Mouse (Mus musculus): ENCODE data around the gene Bcl10. TPM values are rescaled to one million over a fixed set of nuclear protein-coding genes. Genes with fewer than 3 reads are reported as not detected.
"Not testable (repeated sequence)": the region's sequence is repeated elsewhere in the genome, so short reads cannot be mapped to it uniquely, and the experiment has no call there.

Gene Bcl10
- polyA plus RNA-seq, 1 experiment from 2014 or later: 50.0 TPM

DNA sequence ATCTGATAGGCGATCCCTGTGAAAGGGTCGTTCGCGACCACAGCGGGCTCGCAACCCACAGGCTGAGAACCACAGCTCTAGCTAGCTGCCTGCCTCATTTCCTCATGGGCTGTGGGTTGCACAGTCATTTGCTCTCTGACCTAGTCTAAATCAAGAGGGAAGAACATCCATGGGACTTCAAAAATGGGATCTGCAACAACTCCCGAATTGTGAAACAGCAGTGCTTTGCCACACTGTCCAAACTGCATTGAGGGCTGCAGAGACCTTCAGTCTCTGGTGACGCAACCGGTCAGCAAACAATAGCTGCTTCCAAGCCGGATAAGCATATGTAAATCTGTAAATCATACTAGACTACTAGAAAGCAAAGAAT lies 41.4 kb downstream of the Bcl10 start:
- no peaks in the 10 kb centered on the region for H3K36me3 ChIP-seq (ENCODE audit: control insufficient read depth, insufficient read depth, low read length)
- no peaks in the 10 kb centered on the region for H3K27me3 ChIP-seq (ENCODE audit: control insufficient read depth, insufficient read depth, low read length)
- no peak overlapping the region for H3K9ac ChIP-seq (replicated peaks; ENCODE audit: low read depth, low read length)
- peaks cover 12% of the 10 kb centered on the region for H3K4me1 ChIP-seq (ENCODE audit: control insufficient read depth, insufficient read depth, low read length)
- H3K4me3 ChIP-seq (ENCODE audit: low read depth, low read length): no peak overlapping the region
- ATAC-seq (ENCODE audit: insufficient number of reproducible peaks, insufficient read depth, low FRiP score, low read depth): peak; percentile 71; the same call in 1 of the 2 replicates
- H3K27ac ChIP-seq (ENCODE audit: low read length): peak overlapping the region; percentile 62
- 28% methylated on average over 10 of the region's 10 CpGs for WGBS
- H3K9me3 ChIP-seq (ENCODE audit: control insufficient read depth, low read depth, low read length): no peaks in the 10 kb centered on the region
- H3K4me2 ChIP-seq (replicated peaks; ENCODE audit: low read depth, low read length): peak overlapping the region; percentile 28

DNA sequence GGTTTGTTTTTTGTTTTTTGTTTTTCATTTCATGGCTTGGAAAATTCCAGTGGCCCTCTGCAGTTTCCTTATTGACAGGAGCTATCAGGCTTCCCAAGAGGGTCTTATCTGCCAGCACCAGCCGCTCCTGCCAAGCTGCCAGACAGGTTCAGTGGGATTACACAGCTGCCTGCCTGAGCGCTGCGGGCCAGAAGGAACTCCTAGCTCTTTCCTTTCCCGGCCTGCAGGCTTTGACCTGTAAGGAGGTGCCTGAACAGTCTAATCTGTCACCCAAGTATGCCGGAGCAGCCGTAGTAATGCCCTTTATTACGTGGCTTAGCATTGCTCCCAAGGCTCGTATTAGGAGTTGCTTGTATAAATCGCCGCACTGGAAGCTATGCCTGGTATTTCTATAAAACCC lies 41.9 kb downstream of the Bcl10 start:
- ATAC-seq (ENCODE audit: insufficient number of reproducible peaks, insufficient read depth, low FRiP score, low read depth): peak; percentile 93
- Histone ChIP-seq H3K4me2 (replicated peaks; ENCODE audit: low read depth, low read length) (peak overlapping the region; percentile 28), H3K4me3 (ENCODE audit: low read depth, low read length) (no peak overlapping the region), H3K9me3 (ENCODE audit: control insufficient read depth, low read depth, low read length) (no peaks in the 10 kb centered on the region), H3K27me3 (ENCODE audit: control insufficient read depth, insufficient read depth, low read length) (no peaks in the 10 kb centered on the region), H3K36me3 (ENCODE audit: control insufficient read depth, insufficient read depth, low read length) (no peaks in the 10 kb centered on the region), H3K27ac (ENCODE audit: low read length) (peak overlapping the region; percentile 62; the same call in 1 of the 2 replicates), H3K4me1 (ENCODE audit: control insufficient read depth, insufficient read depth, low read length) (peaks cover 12% of the 10 kb centered on the region), H3K9ac (replicated peaks; ENCODE audit: low read depth, low read length) (no peak overlapping the region)
- 6% methylated on average over 10 of the region's 10 CpGs for WGBS

GRCm38 (mm10) chr3:145965583-145965982 lies 43.0 kb downstream of the Bcl10 start:
- not testable (repeated sequence) for H3K4me2 ChIP-seq (replicated peaks; ENCODE audit: low read depth, low read length); H3K36me3 ChIP-seq (ENCODE audit: control insufficient read depth, insufficient read depth, low read length); H3K9me3 ChIP-seq (ENCODE audit: control insufficient read depth, low read depth, low read length); ATAC-seq (ENCODE audit: insufficient number of reproducible peaks, insufficient read depth, low FRiP score, low read depth); H3K4me3 ChIP-seq (ENCODE audit: low read depth, low read length); H3K27ac ChIP-seq (ENCODE audit: low read length); H3K27me3 ChIP-seq (ENCODE audit: control insufficient read depth, insufficient read depth, low read length); H3K9ac ChIP-seq (replicated peaks; ENCODE audit: low read depth, low read length)
- H3K4me1 ChIP-seq (ENCODE audit: control insufficient read depth, insufficient read depth, low read length): peaks cover 12% of the 10 kb centered on the region
- WGBS: 74% methylated on average over 3 of the region's 3 CpGs

DNA sequence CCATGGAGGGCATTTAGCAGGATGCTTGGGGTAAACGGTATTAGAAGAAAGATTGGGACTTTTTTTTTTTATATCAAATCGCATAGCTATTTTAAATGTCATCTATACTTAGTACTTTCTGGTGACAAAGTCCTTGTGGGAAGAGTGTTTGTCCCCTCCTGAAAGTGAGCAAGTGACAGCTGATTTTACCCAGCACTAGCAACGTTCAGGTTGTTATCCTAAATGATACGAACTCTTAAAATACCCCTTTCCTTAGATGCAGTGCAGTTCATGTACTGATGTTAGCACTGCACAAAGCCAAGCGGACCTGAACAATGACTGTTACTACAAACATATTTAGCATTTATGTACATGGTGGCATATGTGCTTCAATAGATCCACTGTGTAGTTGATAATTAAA lies 44.2 kb downstream of the Bcl10 start:
- Histone ChIP-seq H3K27me3 (ENCODE audit: control insufficient read depth, insufficient read depth, low read length) (no peaks in the 10 kb centered on the region), H3K9me3 (ENCODE audit: control insufficient read depth, low read depth, low read length) (no peaks in the 10 kb centered on the region), H3K4me2 (replicated peaks; ENCODE audit: low read depth, low read length) (no peak overlapping the region), H3K27ac (ENCODE audit: low read length) (no peak overlapping the region), H3K36me3 (ENCODE audit: control insufficient read depth, insufficient read depth, low read length) (no peaks in the 10 kb centered on the region), H3K4me1 (ENCODE audit: control insufficient read depth, insufficient read depth, low read length) (peaks cover 12% of the 10 kb centered on the region), H3K9ac (replicated peaks; ENCODE audit: low read depth, low read length) (no peak overlapping the region), H3K4me3 (ENCODE audit: low read depth, low read length) (no peak overlapping the region)
- WGBS: 84% methylated on average over 5 of the region's 5 CpGs
- ATAC-seq (ENCODE audit: insufficient number of reproducible peaks, insufficient read depth, low FRiP score, low read depth): no peak

DNA sequence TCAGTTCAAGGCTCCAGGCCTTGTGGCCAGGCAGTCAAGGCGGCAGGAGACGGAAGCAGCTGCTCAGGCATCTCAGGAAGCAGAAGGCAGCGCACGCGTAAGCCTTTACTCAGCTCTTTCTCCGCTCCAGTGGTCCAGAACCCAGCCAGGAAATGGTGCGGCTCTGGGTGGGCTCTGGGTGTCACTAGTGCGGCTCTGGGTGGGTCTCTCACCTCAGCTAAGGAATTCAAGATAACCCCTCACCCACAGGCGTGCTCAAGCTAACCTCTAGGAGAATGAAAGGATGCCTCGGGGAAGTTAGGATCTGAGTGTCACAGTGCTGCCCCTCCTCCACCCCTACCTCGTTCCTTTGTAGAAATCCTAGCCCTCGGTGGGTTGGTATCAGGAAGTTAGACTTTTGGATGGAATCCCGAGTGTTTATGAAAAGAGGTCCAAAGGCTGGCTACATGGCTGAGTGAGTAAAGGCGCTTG lies 46.5 kb downstream of the Bcl10 start:
- no peaks in the 10 kb centered on the region for H3K36me3 ChIP-seq (ENCODE audit: control insufficient read depth, insufficient read depth, low read length)
- H3K4me1 ChIP-seq (ENCODE audit: control insufficient read depth, insufficient read depth, low read length): peaks cover 4% of the 10 kb centered on the region; the same call in 1 of the 2 replicates
- H3K27me3 ChIP-seq (ENCODE audit: control insufficient read depth, insufficient read depth, low read length): no peaks in the 10 kb centered on the region
- no peaks in the 10 kb centered on the region; the same call in 1 of the 2 replicates for H3K9me3 ChIP-seq (ENCODE audit: control insufficient read depth, low read depth, low read length)
- 46% methylated on average over 14 of the region's 14 CpGs for WGBS
- no peak overlapping the region for H3K9ac ChIP-seq (replicated peaks; ENCODE audit: low read depth, low read length)
- no peak overlapping the region for H3K4me3 ChIP-seq (ENCODE audit: low read depth, low read length)
- H3K4me2 ChIP-seq (replicated peaks; ENCODE audit: low read depth, low read length): no peak overlapping the region
- peak; percentile 11; the same call in 1 of the 2 replicates for ATAC-seq (ENCODE audit: insufficient number of reproducible peaks, insufficient read depth, low FRiP score, low read depth)
- no peak overlapping the region for H3K27ac ChIP-seq (ENCODE audit: low read length)

GRCm38 (mm10) chr3:145971501-145971900 lies 48.9 kb downstream of the Bcl10 start:
- Histone ChIP-seq H3K36me3 (ENCODE audit: control insufficient read depth, insufficient read depth, low read length) (no peaks in the 10 kb centered on the region), H3K4me2 (replicated peaks; ENCODE audit: low read depth, low read length) (no peak overlapping the region), H3K27ac (ENCODE audit: low read length) (no peak overlapping the region), H3K9me3 (ENCODE audit: control insufficient read depth, low read depth, low read length) (no peaks in the 10 kb centered on the region; the same call in 1 of the 2 replicates), H3K9ac (replicated peaks; ENCODE audit: low read depth, low read length) (no peak overlapping the region), H3K4me3 (ENCODE audit: low read depth, low read length) (no peak overlapping the region), H3K4me1 (ENCODE audit: control insufficient read depth, insufficient read depth, low read length) (no peaks in the 10 kb centered on the region), H3K27me3 (ENCODE audit: control insufficient read depth, insufficient read depth, low read length) (no peaks in the 10 kb centered on the region)
- WGBS: 68% methylated on average over 10 of the region's 10 CpGs
- no peak for ATAC-seq (ENCODE audit: insufficient number of reproducible peaks, insufficient read depth, low FRiP score, low read depth)

GRCm38 (mm10) chr3:145974986-145975385 lies 52.4 kb downstream of the Bcl10 start:
- 77% methylated on average over 7 of the region's 7 CpGs for WGBS
- no peak for ATAC-seq (ENCODE audit: insufficient number of reproducible peaks, insufficient read depth, low FRiP score, low read depth)
- H3K36me3 ChIP-seq (ENCODE audit: control insufficient read depth, insufficient read depth, low read length): no peaks in the 10 kb centered on the region
- H3K4me1 ChIP-seq (ENCODE audit: control insufficient read depth, insufficient read depth, low read length): no peaks in the 10 kb centered on the region
- H3K27me3 ChIP-seq (ENCODE audit: control insufficient read depth, insufficient read depth, low read length): no peaks in the 10 kb centered on the region
- H3K4me3 ChIP-seq (ENCODE audit: low read depth, low read length): no peak overlapping the region
- H3K27ac ChIP-seq (ENCODE audit: low read length): no peak overlapping the region
- no peaks in the 10 kb centered on the region; the same call in 1 of the 2 replicates for H3K9me3 ChIP-seq (ENCODE audit: control insufficient read depth, low read depth, low read length)
- H3K9ac ChIP-seq (replicated peaks; ENCODE audit: low read depth, low read length): no peak overlapping the region
- no peak overlapping the region for H3K4me2 ChIP-seq (replicated peaks; ENCODE audit: low read depth, low read length)

Other genes starting within 250 kb of the Bcl10 start
- 22.3 and 24.0 TPM in 2 replicates for gene Ddah1, start 164.1 kb upstream of the Bcl10 start, polyA plus RNA-seq (2014; fragmentation: Nextera tagmentation; extraction: Ambion mirVana)
- 41.5 and 45.1 TPM in 2 replicates for gene 2410004B18Rik, start 15.2 kb downstream of the Bcl10 start, polyA plus RNA-seq (2014; fragmentation: Nextera tagmentation; extraction: Ambion mirVana)
- gene Syde2, start 65.1 kb downstream of the Bcl10 start, polyA plus RNA-seq (2014; fragmentation: Nextera tagmentation; extraction: Ambion mirVana): 3.1 and 3.8 TPM in 2 replicates
- not detected in 2 replicates for gene Wdr63, start 185.3 kb downstream of the Bcl10 start, polyA plus RNA-seq (2014; fragmentation: Nextera tagmentation; extraction: Ambion mirVana)
- gene Mcoln3, start 194.6 kb downstream of the Bcl10 start, polyA plus RNA-seq (2014; fragmentation: Nextera tagmentation; extraction: Ambion mirVana): 1.4 and 1.8 TPM in 2 replicates
- 1.4 and 1.6 TPM in 2 replicates for gene Mcoln2, start 227.0 kb downstream of the Bcl10 start, polyA plus RNA-seq (2014; fragmentation: Nextera tagmentation; extraction: Ambion mirVana)